Mouse (Mus musculus): ENCODE data around the gene Lars2.
"Not testable (repeated sequence)": the region's sequence is repeated elsewhere in the genome, so short reads cannot be mapped to it uniquely, and the experiment has no call there.

The Lars2 gene

GRCm38 (mm10) chr9:123391140-123391849, 24.6 kb downstream of the Lars2 start:
- DNase-seq (ENCODE audit: low spot score) = no peak

GRCm38 (mm10) chr9:123394856-123395255, 28.1 kb downstream of the Lars2 start:
- DNase-seq (ENCODE audit: low spot score) = no peak

DNA sequence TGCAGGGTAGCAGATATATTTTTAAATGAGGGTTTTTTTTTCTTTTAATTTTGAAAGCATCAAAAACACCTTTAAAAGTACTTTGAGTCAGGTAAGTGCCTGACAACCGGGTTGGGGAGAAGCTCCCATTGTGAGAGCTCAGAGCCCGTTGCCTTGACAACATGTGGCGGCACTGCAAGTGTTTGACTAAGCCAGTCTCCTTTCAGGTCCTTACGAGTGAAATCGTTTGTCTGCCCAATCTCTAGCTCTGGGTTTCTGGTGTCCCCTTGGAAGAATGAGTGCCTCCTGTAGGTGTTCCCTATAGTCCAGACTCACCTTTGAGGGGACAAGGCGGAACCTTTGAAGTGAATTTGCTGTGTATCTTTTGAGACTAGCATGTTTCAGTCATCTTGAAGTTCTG, 31.0 kb downstream of the Lars2 start:
- no peak for DNase-seq (ENCODE audit: low spot score)

- DNase-seq (ENCODE audit: low spot score) = no peak
These were observed 35.5 kb downstream of the Lars2 start for GRCm38 (mm10) chr9:123402215-123402614.

DNA sequence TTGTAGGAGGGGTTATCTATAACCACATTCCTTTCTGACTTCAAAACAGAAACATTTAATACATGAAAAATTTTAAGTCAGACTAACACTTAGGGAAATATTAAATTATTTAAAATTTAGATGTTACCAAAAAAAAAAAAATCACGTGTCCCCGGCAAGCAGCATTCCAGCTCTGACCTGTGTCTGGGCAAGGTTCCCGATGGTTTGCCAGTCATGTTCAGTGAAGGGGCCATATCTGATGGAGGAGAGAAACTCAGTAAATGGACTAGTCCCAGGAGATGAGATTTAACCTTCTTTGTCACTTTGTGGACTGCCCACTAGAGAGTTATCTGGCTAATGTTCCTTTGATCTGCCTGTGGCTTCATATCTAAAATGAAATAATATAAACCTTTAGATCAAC, 36.3 kb downstream of the Lars2 start:
- no peak for DNase-seq (ENCODE audit: low spot score)

DNA sequence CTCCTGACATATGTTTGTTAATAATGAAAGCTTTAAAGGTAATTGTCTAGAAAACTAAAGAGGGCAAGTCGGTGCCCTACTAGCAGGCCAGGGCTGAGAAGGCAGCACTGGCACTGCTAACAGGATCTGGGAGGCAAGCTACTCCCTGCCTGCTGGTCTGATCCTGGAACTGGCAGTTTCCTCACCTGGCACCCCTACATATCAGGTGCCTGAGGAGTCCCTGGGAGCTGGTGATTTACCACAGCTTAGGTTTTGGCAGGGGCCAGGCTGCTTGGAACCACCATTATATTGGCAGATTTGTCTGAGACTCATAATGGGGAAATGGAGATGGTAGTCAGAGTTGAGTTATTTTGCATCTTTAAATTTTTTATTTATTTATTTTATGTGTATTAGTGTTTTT, 38.5 kb downstream of the Lars2 start:
- DNase-seq (ENCODE audit: low spot score) = no peak

DNA sequence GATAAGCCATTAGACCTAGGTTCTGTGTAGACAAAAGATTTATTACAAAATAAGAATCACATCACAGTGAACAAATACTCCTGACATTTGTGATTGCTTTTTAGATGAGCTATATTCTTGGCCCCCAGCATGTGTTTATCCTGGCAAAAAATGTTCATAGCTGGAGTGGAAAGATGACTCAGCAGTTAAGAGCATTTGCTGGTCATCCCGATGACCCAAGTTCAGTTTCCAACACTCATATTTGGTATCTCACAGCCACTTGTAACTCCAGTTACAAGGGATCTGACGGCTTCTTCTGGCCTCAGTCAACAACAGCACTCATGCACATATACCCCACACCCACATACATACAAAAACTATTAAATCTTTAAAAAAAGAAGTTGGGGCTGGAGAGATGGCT, 42.0 kb downstream of the Lars2 start:
- DNase-seq (ENCODE audit: low spot score) = no peak

DNA sequence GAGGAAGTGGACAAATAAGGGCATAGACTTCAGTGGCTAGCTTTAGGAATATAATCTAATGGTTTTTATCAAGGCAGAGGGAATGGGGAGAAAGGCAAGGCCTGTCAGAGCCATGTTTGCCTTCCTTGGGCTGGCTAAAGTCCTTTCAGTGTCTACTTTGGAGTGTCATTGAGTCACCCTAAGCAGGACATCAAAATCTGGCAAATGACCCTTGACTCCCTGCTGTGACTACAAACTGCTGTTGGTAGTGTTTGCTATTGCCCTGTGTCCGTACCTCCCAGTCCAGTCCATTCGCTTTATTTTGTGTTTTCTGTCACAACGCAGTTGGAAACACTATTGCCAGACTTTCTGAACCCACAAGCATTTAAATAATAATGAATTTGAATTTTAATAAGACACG, 63.1 kb downstream of the Lars2 start:
- no peak for DNase-seq (ENCODE audit: low spot score)

DNA sequence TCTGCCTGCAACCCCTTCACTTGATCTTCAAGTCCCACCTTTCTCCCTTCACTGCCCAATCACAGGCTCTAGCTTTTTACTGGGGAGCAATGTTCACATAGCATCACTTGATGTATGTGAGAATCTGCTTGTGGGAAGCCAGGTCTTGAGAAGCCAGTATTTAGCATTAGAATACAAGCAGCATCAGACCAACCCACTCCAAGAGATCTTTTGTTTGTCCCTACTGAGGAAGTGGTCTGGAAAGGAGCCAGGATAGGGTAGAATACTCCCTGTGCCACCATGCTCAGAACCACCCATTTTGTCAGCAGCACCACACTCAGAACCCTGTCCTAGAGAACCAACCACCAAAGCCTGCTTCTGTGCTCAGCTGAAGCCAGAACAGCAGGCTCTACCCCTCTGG, 64.2 kb downstream of the Lars2 start:
- DNase-seq (ENCODE audit: low spot score) = no peak

DNA sequence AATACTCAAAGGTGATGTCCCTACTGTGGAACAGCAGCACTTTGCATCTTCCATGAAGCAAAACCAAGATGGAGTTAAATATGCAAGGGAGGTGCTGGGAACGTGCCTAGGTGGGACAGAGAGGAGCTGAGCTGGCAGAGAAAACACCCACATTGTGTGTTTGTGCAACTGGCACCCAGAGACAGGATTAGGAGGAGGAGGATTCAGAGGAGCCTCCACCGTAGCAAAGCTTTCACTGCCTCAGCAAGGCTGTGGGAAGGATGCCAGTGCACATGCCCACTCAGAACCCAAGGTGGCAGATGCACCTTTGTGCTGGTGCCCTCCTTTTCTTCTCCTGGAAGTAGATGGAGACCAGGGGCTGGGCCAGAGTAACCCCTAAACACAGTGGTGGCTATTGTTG, 71.5 kb downstream of the Lars2 start:
- DNase-seq (ENCODE audit: low spot score) = peak; percentile 28

GRCm38 (mm10) chr9:123440230-123441058, 73.7 kb downstream of the Lars2 start:
- no peak for DNase-seq (ENCODE audit: low spot score)

DNA sequence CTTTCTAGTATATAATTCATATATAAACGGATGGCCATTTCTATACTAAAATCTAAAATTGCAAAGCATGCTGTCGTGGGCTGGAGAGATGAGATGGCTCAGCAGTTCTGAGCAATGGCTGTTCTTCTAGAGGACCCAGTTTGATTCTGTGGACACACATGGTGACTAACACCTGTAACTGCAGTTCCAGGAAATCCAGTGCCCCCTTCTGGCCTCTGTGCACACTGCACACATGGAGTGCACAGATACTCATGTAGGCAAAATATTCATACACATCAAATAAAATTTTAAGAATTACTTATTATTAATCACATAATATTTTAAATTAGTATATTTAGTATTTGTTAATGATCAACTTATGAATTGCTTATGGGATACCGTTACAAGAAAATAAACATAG, 80.4 kb downstream of the Lars2 start:
- not testable (repeated sequence) for DNase-seq (ENCODE audit: low spot score)

DNA sequence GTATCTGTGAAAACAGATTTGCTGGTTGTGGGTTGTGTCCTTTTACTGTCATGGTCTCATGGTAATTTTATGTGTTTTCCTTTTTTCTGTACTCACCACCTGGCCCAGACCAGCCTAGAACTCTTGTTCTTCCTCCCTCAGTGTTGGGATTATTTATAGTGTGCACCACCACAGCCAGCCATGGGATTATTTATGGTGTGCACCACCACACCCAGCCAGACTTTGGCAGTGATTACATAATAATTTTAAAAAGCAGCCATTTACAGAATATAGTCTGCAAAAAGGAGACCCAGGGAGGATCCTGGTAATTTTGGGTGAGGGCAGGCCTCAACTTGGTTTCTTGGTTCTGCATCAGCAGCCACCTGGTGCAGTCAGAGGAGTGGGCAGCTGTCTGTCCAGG, 81.9 kb downstream of the Lars2 start:
- DNase-seq (ENCODE audit: low spot score) = no peak

- peak; percentile 51 for DNase-seq (ENCODE audit: low spot score)
These were observed 83.4 kb downstream of the Lars2 start for GRCm38 (mm10) chr9:123450174-123450573.

- DNase-seq (ENCODE audit: low spot score) = no peak
These were observed 85.0 kb downstream of the Lars2 start for GRCm38 (mm10) chr9:123451772-123452171.

GRCm38 (mm10) chr9:123456634-123457602, 90.2 kb downstream of the Lars2 start:
- no peak for DNase-seq (ENCODE audit: low spot score)

GRCm38 (mm10) chr9:123457603-123458002, 90.9 kb downstream of the Lars2 start:
- DNase-seq (ENCODE audit: low spot score) = no peak

- DNase-seq (ENCODE audit: low spot score) = peak; percentile 52
These were observed 100.5 kb downstream of the Lars2 start for GRCm38 (mm10) chr9:123467141-123467620.

DNA sequence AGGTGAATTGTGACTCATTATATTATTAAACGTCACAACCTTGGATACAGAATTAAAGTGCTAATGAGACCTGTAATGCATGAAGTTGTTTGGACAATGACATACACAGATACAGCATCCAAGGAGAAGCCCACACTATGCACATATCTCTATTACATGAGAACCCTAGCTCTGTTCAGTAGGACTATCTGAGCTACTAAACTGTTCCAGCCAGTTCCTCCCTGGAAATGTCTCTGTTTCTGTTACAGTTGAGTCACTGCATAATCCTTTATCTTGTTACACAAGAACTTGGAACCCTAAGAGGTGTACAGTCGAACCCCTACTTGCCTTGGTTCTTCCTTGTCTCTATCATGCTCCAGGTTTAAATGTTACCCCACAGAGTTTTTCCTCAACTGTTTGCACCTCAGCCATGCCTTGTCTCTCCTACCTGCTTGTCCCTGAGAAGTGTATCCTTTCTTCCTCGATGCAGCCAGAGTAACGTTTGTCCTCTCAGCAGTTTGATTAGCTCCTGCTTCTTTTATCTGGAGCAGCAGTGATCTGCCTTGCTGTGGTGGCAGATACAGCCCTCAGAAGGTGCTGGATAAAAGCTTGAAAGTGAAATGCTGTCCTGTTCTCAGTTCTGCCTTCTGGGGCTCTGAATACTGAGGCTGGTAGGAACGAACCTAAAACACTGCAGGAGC, 101.8 kb downstream of the Lars2 start:
- no peak for DNase-seq (ENCODE audit: low spot score)

- DNase-seq (ENCODE audit: low spot score) = no peak
These were observed 102.4 kb downstream of the Lars2 start for GRCm38 (mm10) chr9:123469087-123469486.

GRCm38 (mm10) chr9:123473377-123473776, 106.7 kb downstream of the Lars2 start:
- no peak for DNase-seq (ENCODE audit: low spot score)

DNA sequence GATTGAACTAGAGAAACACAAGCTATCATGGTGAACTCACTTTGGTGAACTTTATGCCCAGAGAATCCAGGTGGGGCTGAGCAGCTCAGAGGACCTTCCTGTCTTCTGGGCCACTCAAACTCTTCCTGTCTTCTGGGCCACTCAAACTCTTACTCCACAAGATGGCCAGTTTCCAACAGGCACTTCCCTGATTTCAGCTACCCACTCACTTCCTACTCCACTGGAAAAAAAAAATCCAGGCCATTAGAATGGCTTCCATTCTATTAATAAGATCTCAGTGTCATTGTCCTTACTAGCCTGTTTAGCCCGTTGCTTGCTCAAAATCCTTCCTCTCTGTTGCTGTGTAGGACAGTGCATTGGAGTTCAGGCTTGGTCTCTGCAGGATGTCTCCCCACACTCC, 108.8 kb downstream of the Lars2 start:
- DNase-seq (ENCODE audit: low spot score) = no peak

Data from layer of hippocampus, adult 11-12 months (tissue).